18 mouse cellular contexts compared by ENCODE assay signal in genomic region chr5:23697457-23697856, GRCm38 (mm10).
"Had no signal": no experiment of that assay in that cellular context is flagged by ENCODE, and none has a peak within 500 bp of the region (broad histone marks: within the 10 kb centered on the region; RNA-seq: fewer than 3 reads in every experiment).

No protein-coding gene starts in this region.

- H3K27ac ChIP-seq: midbrain, embryonic 10.5 days; midbrain, embryonic 12.5 days; neural tube, embryonic 13.5 days; neural tube, embryonic 15.5 days had no signal

- H3K27me3 ChIP-seq: midbrain, embryonic 12.5 days; neural tube, embryonic 13.5 days; neural tube, embryonic 15.5 days had no signal

- DNase-seq: lung, adult 18-20 months; lung, embryonic 14.5 days; lung, postnatal 10 days; lung, postnatal 4 days; midbrain, embryonic 14.5 days; retina, postnatal 1 day; right cerebral cortex, adult 18-20 months; right cerebral cortex, postnatal 25 days; right cerebral cortex, postnatal 4 days; spleen, adult 18-20 months; thymus, adult 18-20 months; thymus, postnatal 14 days; thymus, postnatal 36 days had no signal

- H3K4me3 ChIP-seq: midbrain, embryonic 10.5 days; midbrain, embryonic 12.5 days; myocyte; neural tube, embryonic 13.5 days; neural tube, embryonic 15.5 days had no signal

- H3K4me1 ChIP-seq: midbrain, embryonic 10.5 days; midbrain, embryonic 12.5 days; neural tube, embryonic 13.5 days; neural tube, embryonic 15.5 days had no signal
